Mouse (Mus musculus) thymus, adult 2 months (tissue): ENCODE measurements around the gene Arpc5l.

Source experiments
- CTCF ChIP-seq: fragments of 200-500 bp; IDR thresholded peaks from 2 replicates; pipeline ENCODE4 v1.5.1; 2012; ENCODE audit warnings: mild to moderate bottlenecking, control low read depth, low read length, moderate library complexity, borderline replicate concordance; ENCODE audit not compliant: control insufficient read depth, poor library complexity, insufficient read depth; ENCODE audit errors: extremely low read depth
- POLR2A ChIP-seq: fragments of 200-500 bp; IDR thresholded peaks from 2 replicates; pipeline ENCODE4 v1.6.1; 2012; ENCODE audit warnings: mild to moderate bottlenecking, low read length, control low read depth, moderate library complexity; ENCODE audit not compliant: control insufficient read depth, poor library complexity, insufficient read depth; ENCODE audit errors: extremely low read depth

DNA sequence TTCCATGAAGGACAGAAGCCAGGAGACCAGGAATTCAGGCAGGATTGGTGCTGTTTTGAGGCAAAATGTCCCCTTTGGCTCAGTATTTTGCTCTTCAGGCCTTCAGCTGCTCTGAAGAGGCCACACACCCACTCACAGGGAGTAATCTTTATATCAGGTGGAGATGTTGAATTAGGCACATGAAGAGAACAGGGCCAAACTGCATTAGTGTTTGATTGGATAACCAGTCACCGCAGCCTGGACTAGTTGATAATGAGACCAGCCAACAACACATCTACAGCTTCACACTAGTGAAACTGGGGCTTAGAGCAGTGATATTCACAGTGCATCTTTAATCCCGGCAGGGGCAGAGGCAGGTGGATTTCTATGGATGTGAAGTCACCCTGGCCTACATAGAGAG is 16.2 kb upstream of the Arpc5l start:
- TF ChIP-seq CTCF (no peak), POLR2A (no peak)
